Mouse (Mus musculus) hindbrain, embryonic 14.5 days (tissue): Measurements from ENCODE around the gene Zfp677. TPM values are rescaled to one million over a fixed set of nuclear protein-coding genes. Genes with fewer than 3 reads are reported as not detected.
"Not testable (repeated sequence)": the region's sequence is repeated elsewhere in the genome, so short reads cannot be mapped to it uniquely, and the experiment has no call there.

ENCODE experiments used
- ATAC-seq: fragments of 200-750 bp; cut with Nextera tagmentation; 2 replicates; pipeline ENCODE4 v1.8.0; 2017; ENCODE audit warnings: moderate number of reproducible peaks, mild to moderate bottlenecking, moderate TSS enrichment, moderate library complexity; ENCODE audit not compliant: low FRiP score
- DNase-seq: peaks from one replicate; pipeline ENCODE4 v3.0.0-alpha.2; 2015; ENCODE audit warnings: low spot score
- H3K27ac ChIP-seq: fragments of 300-500 bp; sonication (generic); 2 replicates; pipeline ENCODE4 v1.5.1; 2014; ENCODE audit warnings: mild to moderate bottlenecking, moderate library complexity
- H3K27me3 ChIP-seq: fragments of 300-500 bp; sonication (generic); 2 replicates; pipeline ENCODE4 v1.6.1; 2014; ENCODE audit warnings: mild to moderate bottlenecking, low read length, mixed read lengths; ENCODE audit not compliant: control insufficient read depth, insufficient read depth
- H3K36me3 ChIP-seq: fragments of 300-500 bp; sonication (generic); replicated peaks from 2 replicates; pipeline ENCODE4 v1.6.1; 2014; ENCODE audit not compliant: control insufficient read depth, insufficient read depth
- H3K4me1 ChIP-seq: fragments of 300-500 bp; sonication (generic); replicated peaks from 2 replicates; pipeline ENCODE4 v1.6.1; 2014; ENCODE audit warnings: antibody characterized with exemption, low read length, mixed read lengths; ENCODE audit not compliant: control insufficient read depth, insufficient read depth
- H3K4me2 ChIP-seq: fragments of 300-500 bp; sonication (generic); replicated peaks from 2 replicates; pipeline ENCODE4 v1.6.1; 2014; ENCODE audit warnings: mild to moderate bottlenecking, moderate library complexity
- H3K4me3 ChIP-seq: fragments of 300-500 bp; sonication (generic); replicated peaks from 2 replicates; pipeline ENCODE4 v1.5.1; 2014; ENCODE audit warnings: mild to moderate bottlenecking, low read length
- H3K9ac ChIP-seq: fragments of 300-500 bp; sonication (generic); 2 replicates; pipeline ENCODE4 v1.6.1; 2014
- H3K9me3 ChIP-seq: fragments of 300-500 bp; sonication (generic); 2 replicates; pipeline ENCODE4 v1.6.1; 2016; ENCODE audit warnings: low read length; ENCODE audit not compliant: control insufficient read depth
- WGBS: fragments of 180-500 bp; shearing (Covaris S2); extraction: QIAGEN DNeasy Blood & Tissue Kit; methylation state at CpG from one replicate; pipeline ENCODE4 v1.1.7; 2014; 5-methylcytosine and 5-hydroxymethylcytosine counted together
- polyA plus RNA-seq: library from polyadenylated mRNA; unstranded; fragments of >200 nt; fragmentation: Nextera tagmentation; extraction: Ambion mirVana; gene quantifications from 2 replicates; pipeline ENCODE4 v1.2.1, GENCODE M21; 2014

Zfp677 gene
- polyA plus RNA-seq: 6.8 and 7.0 TPM in 2 replicates

- no peaks in the 10 kb centered on the region for H3K9me3 ChIP-seq
- WGBS: 8% methylated on average over 20 of the region's 20 CpGs
- H3K27me3 ChIP-seq: no peaks in the 10 kb centered on the region
- peak within 1 kb of the TSS; percentile 47 for H3K4me3 ChIP-seq
- peak; percentile 66 for DNase-seq
- peak; percentile 99 for ATAC-seq
- peak within 1 kb of the TSS; percentile 46 for H3K9ac ChIP-seq
- H3K4me1 ChIP-seq: no peaks in the 10 kb centered on the region
- 0 out of 2 replicates have a peak within 1 kb of the TSS, but pooled peaks have one; percentile 58 for H3K27ac ChIP-seq
- H3K36me3 ChIP-seq: no peaks in the 10 kb centered on the region
- H3K4me2 ChIP-seq: peak within 1 kb of the TSS; percentile 76
Measured at GRCm38 (mm10) chr17:21383391-21384056, at the start of gene Zfp677. Zfp677 (plus strand) TSS chr17:21383748.

GRCm38 (mm10) chr17:21368018-21368417 is 15.5 kb upstream of the Zfp677 start:
- H3K4me2 ChIP-seq, H3K27me3 ChIP-seq, H3K9me3 ChIP-seq, DNase-seq, H3K9ac ChIP-seq, H3K27ac ChIP-seq, H3K36me3 ChIP-seq, H3K4me3 ChIP-seq, H3K4me1 ChIP-seq, ATAC-seq: not testable (repeated sequence)
- 23% methylated on average over 3 of the region's 3 CpGs for WGBS

DNA sequence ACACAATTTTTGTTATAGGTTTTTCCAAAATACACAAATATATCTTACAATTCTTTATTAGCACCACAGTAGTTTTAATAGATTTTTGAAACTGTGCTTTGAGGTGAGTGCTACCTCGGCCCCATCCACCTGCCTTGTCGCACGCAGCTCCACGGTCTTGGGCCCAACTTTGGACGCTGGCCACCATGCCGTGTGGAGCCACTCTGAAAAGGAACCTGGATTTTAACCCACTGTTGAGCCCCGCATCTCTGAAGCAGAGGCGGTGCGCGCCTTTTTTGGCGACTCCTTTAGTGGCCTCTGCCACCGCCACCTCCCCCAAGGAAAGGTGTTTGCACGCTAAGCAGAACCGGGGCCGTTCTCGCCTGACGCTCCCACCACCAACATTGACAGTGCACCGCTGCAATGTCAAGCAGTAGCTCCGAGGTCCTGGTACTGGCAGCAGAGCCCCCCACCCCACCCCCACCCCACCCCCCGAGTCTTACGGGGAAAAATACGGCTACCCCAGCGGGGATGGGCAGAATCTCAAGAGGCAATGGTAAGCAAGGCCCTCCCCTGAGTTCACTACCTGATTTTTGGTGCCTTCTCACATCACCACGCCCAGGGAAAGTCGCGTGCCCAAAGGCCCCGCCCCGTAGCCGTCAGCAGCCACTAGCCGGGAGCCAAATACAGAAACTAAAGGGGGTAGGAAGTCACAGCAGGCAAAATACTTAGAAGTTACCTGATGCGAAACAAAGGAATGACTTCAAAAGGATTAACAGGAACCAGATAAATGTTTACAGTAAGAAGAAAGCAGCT is 13.4 kb upstream of the Zfp677 start:
- peak overlapping the region; percentile 49 for H3K9ac ChIP-seq
- H3K4me3 ChIP-seq: peak overlapping the region; percentile 34
- ATAC-seq (no peak), DNase-seq (no peak)
- H3K4me1 ChIP-seq: no peaks in the 10 kb centered on the region
- no peaks in the 10 kb centered on the region for H3K9me3 ChIP-seq
- 14% methylated on average over 31 of the region's 31 CpGs for WGBS
- H3K27me3 ChIP-seq: no peaks in the 10 kb centered on the region
- peak overlapping the region; percentile 61 for H3K4me2 ChIP-seq
- H3K27ac ChIP-seq: no peak overlapping the region
- no peaks in the 10 kb centered on the region for H3K36me3 ChIP-seq

DNA sequence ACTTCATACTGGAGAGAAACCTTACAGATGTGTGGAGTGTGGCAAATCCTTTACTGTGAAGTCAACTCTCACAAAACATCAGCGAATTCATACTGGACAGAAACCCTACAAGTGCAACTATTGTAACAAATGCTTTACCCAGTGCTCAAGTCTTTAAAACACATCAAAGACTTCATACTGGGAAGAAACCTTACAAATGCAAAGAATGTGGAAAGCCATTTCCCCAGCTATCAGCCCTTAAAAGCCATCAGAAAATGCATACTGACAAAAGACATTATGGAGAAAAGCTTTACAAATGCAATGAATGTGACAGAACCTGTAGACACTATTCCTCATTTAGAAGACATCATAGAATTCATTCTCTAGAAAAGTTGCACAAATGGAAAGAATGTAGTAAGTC is 8.2 kb upstream of the Zfp677 start:
- no peaks in the 10 kb centered on the region for H3K9me3 ChIP-seq

DNA sequence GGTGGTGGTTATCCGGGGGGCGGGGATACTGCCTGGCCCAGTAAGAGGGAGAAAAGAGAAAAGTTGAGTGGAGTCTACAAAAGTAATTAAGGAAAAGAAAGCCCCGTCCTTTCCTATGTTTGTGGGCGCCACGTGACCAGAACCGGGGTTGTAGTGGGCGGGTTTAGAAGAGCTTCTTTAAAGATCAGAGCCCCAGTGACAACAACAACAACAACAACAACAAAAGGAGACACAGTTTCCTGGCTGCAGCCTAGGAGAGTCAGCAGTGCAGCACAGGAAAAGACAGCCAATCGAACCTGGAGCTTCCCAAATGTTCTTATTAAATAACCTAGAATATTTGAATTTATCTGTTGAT is 486 bp downstream of the Zfp677 start:
- H3K4me2 ChIP-seq: peak overlapping the region; percentile 76
- no peak for DNase-seq
- peak overlapping the region; percentile 46; the same call in 1 of the 2 replicates for H3K9ac ChIP-seq
- no peaks in the 10 kb centered on the region for H3K4me1 ChIP-seq
- H3K36me3 ChIP-seq: no peaks in the 10 kb centered on the region
- no peaks in the 10 kb centered on the region for H3K9me3 ChIP-seq
- no peak for ATAC-seq
- no peak overlapping the region for H3K27ac ChIP-seq
- H3K27me3 ChIP-seq: no peaks in the 10 kb centered on the region
- H3K4me3 ChIP-seq: peak overlapping the region; percentile 47
- 17% methylated on average over 8 of the region's 8 CpGs for WGBS

More for the DNA sequence above, 8.2 kb upstream of the Zfp677 start:
- Histone ChIP-seq H3K27ac (no peak overlapping the region), H3K9ac (no peak overlapping the region), H3K4me1 (no peaks in the 10 kb centered on the region), H3K36me3 (no peaks in the 10 kb centered on the region), H3K27me3 (no peaks in the 10 kb centered on the region), H3K4me2 (no peak overlapping the region), H3K4me3 (no peak overlapping the region)
- ATAC-seq: no peak
- 53% methylated on average over 1 of the region's 1 CpGs for WGBS
- no peak for DNase-seq

DNA sequence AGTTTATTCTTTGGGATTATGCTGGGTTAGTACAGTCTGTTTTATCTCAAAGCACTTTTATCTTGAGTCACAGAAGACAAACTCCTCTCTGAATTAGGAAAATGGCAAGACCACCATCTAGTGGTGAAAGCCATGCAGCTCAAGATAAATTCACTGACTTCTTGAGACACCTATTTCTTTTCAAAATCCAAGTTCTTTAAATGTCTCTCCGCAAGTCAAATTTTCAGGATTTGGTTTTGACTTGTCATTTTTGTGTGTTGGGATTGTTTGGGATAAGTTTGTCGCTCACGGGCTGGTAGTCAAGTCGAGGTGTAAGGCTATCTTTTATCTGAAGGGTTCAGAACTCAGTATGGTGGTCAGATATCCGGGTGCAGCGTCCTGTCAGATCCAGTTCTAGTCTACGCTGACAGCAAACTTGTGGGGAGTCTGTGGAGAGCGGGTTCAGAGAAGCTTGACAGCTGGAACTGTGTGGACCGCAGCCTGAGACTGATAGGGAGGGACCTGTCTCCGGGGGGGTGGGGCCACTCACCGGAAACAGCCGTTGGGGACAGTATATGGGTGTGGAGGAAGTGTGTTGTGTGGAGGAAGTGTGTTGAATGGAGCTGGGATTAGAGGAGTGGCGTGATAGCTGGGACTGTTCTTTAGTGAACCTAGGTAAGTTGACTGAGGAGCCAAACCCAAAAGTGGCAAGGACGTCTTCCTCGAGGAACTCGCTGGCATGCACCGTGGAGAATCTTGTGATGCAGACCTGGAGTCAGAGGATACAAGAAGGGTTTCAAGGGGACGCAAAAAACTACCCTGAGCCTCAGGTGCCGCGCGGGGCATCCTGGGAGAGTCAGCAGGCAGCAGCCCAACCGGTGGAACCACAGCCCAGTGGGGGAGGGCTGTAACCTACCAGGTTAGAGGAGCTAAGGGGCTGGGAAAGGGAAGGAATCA is 39.4 kb downstream of the Zfp677 start, which contains the start of gene Zfp54:
Gene Zfp54, plus strand, starts transcription at position 564 of the 936 bp plus-strand sequence.
- WGBS: under 1% methylated on average over 22 of the region's 22 CpGs
- peaks cover 8% of the 10 kb centered on the region; the same call in 1 of the 2 replicates for H3K4me1 ChIP-seq
- H3K27ac ChIP-seq: peak within 1 kb of the TSS; percentile 39; the same call in 1 of the 2 replicates
- H3K27me3 ChIP-seq: no peaks in the 10 kb centered on the region
- H3K4me2 ChIP-seq: peak within 1 kb of the TSS; percentile 81
- DNase-seq (peak; percentile 75), ATAC-seq (peak; percentile 98)
- no peaks in the 10 kb centered on the region for H3K9me3 ChIP-seq
- peak within 1 kb of the TSS; percentile 39 for H3K4me3 ChIP-seq
- H3K9ac ChIP-seq: peak within 1 kb of the TSS; percentile 46
- no peaks in the 10 kb centered on the region for H3K36me3 ChIP-seq

DNA sequence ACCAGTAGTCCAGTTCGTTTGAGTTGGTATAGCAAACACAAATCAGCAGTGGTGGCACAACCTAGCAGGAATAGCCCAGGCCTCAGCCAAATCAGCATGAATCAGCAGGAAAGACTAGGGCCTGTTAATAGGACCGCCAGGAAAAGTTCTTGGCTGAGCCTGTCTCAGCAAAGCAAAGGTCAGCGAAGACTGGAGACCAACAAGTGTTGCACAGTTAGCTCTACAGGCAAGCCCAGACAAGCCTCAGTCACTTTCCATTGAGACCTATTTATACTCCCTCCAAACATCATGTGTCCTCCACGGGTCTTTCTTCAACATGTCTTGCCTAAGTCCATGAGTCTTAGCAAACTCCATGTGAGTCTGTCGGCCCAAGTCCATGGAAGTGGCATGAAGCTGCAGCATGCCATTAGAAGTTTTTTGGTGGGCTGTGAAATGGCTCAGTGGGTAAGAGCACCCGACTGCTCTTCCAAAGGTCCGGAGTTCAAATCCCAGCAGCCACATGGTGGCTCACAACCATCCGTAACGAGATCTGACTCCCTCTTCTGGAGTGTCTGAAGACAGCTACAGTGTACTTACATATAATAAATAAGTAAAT is 55.4 kb downstream of the Zfp677 start:
- H3K4me3 ChIP-seq, DNase-seq, H3K9me3 ChIP-seq, H3K36me3 ChIP-seq, H3K4me1 ChIP-seq, H3K9ac ChIP-seq, H3K27me3 ChIP-seq, H3K4me2 ChIP-seq, ATAC-seq, H3K27ac ChIP-seq: not testable (repeated sequence)
- 82% methylated on average over 9 of the region's 9 CpGs for WGBS
